Mouse (Mus musculus) neural tube, embryonic 12.5 days (tissue): ENCODE measurements around the gene Hpca. TPM values are rescaled to one million over a fixed set of nuclear protein-coding genes. Genes with fewer than 3 reads are reported as not detected.

Experiments used
- ATAC-seq: fragments of 200-750 bp; cut with Nextera tagmentation; 2 replicates; pipeline ENCODE4 v1.8.0; 2017; ENCODE audit warnings: low read depth, mild to moderate bottlenecking, moderate TSS enrichment, moderate library complexity; ENCODE audit not compliant: low FRiP score
- H3K27ac ChIP-seq: fragments of 300-500 bp; sonication (generic); 2 replicates; pipeline ENCODE4 v1.5.1; 2016
- H3K27me3 ChIP-seq: fragments of 300-500 bp; sonication (generic); replicated peaks from 2 replicates; pipeline ENCODE4 v1.6.1; 2016; ENCODE audit warnings: mild to moderate bottlenecking
- H3K36me3 ChIP-seq: fragments of 300-500 bp; sonication (generic); 2 replicates; pipeline ENCODE4 v1.6.1; 2016; ENCODE audit warnings: mild to moderate bottlenecking
- H3K4me1 ChIP-seq: fragments of 300-500 bp; sonication (generic); 2 replicates; pipeline ENCODE4 v1.6.1; 2016
- H3K4me2 ChIP-seq: fragments of 300-500 bp; sonication (generic); replicated peaks from 2 replicates; pipeline ENCODE4 v1.6.1; 2016; ENCODE audit warnings: mild to moderate bottlenecking
- H3K4me3 ChIP-seq: fragments of 300-500 bp; sonication (generic); 2 replicates; pipeline ENCODE4 v1.5.1; 2016
- H3K9ac ChIP-seq: fragments of 300-500 bp; sonication (generic); 2 replicates; pipeline ENCODE4 v1.6.1; 2016; ENCODE audit warnings: mild to moderate bottlenecking
- H3K9me3 ChIP-seq: fragments of 300-500 bp; sonication (generic); 2 replicates; pipeline ENCODE4 v1.6.1; 2016; ENCODE audit warnings: mild to moderate bottlenecking
- WGBS: fragments of 180-500 bp; shearing (Covaris S2); methylation state at CpG from one replicate; pipeline ENCODE4 v1.1.7; 2016; 5-methylcytosine and 5-hydroxymethylcytosine counted together
- polyA plus RNA-seq: library from polyadenylated mRNA; unstranded; fragments of >200 nt; fragmentation: Nextera tagmentation; extraction: Ambion mirVana; gene quantifications from 2 replicates; pipeline ENCODE4 v1.2.1, GENCODE M21; 2016

Hpca gene
- polyA plus RNA-seq, 1 experiment from 2014 or later, result 21.3 TPM

DNA sequence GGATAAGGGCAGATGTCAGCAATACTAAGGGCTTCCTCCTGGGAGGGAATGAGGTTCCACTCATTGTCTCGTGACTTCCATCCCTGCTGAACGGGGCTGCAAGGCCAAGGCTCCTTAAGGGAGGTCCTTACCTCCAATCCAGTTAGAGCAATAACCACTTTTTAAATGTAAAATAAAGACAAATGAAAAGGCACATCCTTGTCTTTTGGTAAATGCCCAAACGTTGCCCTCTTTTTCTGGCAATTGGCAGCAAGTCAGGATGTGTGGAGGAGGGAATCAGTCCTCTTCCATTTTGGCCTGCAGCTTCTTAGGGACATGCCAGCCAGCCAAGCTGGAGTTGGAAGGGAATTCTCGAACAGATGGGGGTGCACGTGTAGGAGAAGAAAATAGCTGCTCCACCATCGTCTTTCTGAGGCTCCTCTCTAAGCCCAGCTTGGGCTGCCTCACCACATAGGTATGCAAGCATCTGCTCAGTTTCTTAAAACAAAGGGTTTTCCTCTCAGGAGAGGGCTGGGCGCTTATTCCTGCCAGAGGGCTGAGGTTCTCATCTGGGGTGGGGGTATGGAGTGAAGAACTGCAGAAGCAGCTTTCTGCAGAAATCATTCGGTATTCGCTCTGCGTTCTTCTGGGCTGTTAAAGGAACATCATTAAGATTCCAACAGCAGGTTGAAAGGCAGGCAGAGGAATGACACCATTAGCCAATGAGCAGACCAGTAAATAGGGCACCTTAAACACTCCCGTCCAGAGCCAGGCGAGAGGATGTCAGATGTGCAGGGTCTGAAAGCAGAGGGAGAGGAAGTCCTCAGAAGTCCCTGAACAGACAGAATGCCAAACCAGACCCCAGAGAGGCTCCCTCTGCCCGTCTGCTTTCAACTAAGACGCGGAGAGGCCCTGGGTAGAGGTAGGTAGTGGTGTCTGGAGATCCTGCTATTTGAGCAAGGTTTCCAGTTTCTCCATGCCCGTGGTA is 22.8 kb upstream of the Hpca start:
- Histone ChIP-seq H3K9me3 (no peaks in the 10 kb centered on the region), H3K4me3 (no peak overlapping the region), H3K36me3 (peaks cover 16% of the 10 kb centered on the region; the same call in 1 of the 2 replicates), H3K4me2 (no peak overlapping the region), H3K27ac (no peak overlapping the region), H3K27me3 (no peaks in the 10 kb centered on the region), H3K4me1 (peaks cover 15% of the 10 kb centered on the region), H3K9ac (no peak overlapping the region)
- WGBS, result 32% methylated on average over 16 of the region's 16 CpGs
- ATAC-seq, result no peak

DNA sequence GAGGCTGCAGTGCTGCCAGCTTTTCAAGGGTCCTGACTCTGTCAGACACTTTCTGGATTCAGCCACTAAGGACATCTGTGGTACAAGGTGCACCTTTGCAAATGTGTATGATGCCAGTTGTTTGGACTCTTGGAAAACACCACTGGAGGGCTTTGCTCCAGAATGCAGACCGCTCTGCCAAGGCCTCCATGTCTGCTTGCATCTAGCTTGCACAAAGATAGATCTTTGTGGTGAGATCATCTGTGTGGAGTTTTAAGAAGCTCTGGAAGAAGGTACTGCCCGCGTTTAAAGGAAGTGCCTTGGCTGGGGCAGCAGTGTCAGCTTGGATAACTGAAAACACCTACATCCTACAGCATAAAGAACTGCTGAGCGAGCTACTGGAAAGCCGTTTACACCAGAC is 21.7 kb upstream of the Hpca start:
- no peak overlapping the region for H3K4me3 ChIP-seq
- no peak overlapping the region for H3K4me2 ChIP-seq
- H3K9me3 ChIP-seq, result no peaks in the 10 kb centered on the region
- 93% methylated on average over 5 of the region's 5 CpGs for WGBS
- no peak overlapping the region for H3K9ac ChIP-seq
- no peaks in the 10 kb centered on the region for H3K27me3 ChIP-seq
- H3K4me1 ChIP-seq, result peaks cover 15% of the 10 kb centered on the region
- no peak for ATAC-seq
- peaks cover 16% of the 10 kb centered on the region; the same call in 1 of the 2 replicates for H3K36me3 ChIP-seq
- H3K27ac ChIP-seq, result no peak overlapping the region

GRCm38 (mm10) chr4:129142439-129143045 is 20.7 kb upstream of the Hpca start:
- Histone ChIP-seq H3K9ac (no peak overlapping the region), H3K27me3 (peaks cover 8% of the 10 kb centered on the region; the same call in 1 of the 2 replicates), H3K9me3 (no peaks in the 10 kb centered on the region), H3K36me3 (peaks cover 16% of the 10 kb centered on the region; the same call in 1 of the 2 replicates), H3K27ac (no peak overlapping the region), H3K4me1 (peaks cover 23% of the 10 kb centered on the region), H3K4me3 (no peak overlapping the region), H3K4me2 (no peak overlapping the region)
- ATAC-seq, result no peak
- WGBS, result 91% methylated on average over 11 of the region's 11 CpGs

DNA sequence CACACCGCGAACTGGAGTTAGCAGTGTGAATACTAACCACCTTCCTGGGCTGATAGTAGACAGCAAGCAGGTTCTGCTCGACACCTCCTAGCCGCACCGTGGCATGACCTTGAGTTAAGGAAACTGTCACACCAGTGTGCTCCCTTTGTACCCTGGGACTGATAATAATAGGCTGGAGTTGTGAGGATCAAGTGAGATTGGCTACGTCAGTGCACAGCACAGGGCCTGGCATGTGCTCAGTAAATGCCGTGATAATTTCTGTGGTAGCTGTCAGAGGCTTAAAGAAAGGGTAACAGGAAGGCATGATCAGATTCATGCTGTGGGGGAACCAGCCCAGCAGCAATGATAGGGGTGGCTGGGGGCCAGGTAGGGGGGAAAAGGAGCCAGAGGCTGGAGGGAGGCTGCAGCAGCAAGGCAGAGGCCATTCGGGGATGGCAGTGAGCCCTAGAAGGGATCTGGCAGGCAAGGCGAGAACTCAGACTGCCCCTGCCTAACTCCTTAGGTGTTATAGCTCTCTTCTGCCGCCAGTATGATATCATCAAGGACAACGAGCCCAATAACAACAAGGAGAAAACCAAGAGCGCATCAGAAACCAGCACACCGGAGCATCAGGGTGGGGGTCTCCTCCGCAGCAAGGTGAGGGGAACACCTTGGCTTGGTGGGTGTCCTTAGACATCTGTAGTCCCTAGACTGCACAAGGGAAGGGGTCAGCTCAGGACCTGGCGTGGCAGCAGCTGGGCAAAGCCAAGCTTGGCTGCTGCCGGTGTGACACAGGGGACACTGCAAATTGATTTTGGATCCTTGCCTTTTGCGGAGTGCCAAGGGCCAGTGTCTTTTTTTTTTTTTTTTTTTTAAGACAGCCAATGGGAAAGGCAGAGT is 20.0 kb upstream of the Hpca start:
- H3K36me3 ChIP-seq, result peaks cover 16% of the 10 kb centered on the region; the same call in 1 of the 2 replicates
- no peak overlapping the region for H3K4me2 ChIP-seq
- H3K27me3 ChIP-seq, result peaks cover 10% of the 10 kb centered on the region; the same call in 1 of the 2 replicates
- peaks cover 30% of the 10 kb centered on the region for H3K4me1 ChIP-seq
- no peaks in the 10 kb centered on the region for H3K9me3 ChIP-seq
- no peak overlapping the region for H3K9ac ChIP-seq
- no peak for ATAC-seq
- no peak overlapping the region for H3K4me3 ChIP-seq
- 88% methylated on average over 17 of the region's 17 CpGs for WGBS
- H3K27ac ChIP-seq, result no peak overlapping the region

DNA sequence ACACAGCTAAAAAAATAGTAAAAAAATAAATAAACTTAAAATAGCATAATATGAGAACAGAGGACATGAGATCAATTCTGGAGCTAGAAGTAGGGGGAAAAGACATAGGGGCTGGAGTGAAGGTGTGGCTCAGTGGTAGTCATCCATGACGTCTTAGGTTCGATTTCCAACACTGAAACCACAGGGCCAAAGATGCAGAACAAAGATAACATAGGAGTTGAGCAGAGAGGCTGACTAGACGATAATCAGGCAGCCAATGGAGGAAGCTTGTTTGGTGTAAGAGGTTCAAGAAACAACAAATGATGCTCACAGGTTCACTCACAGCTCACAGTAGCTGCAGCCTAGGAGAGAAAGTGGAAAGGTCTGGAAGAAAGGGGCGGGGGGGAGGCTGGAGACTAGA is 19.0 kb upstream of the Hpca start:
- H3K9me3 ChIP-seq, result no peaks in the 10 kb centered on the region
- no peak overlapping the region for H3K9ac ChIP-seq
- peaks cover 10% of the 10 kb centered on the region; the same call in 1 of the 2 replicates for H3K27me3 ChIP-seq
- 85% methylated on average over 4 of the region's 4 CpGs for WGBS
- no peak overlapping the region for H3K27ac ChIP-seq
- no peak for ATAC-seq
- H3K4me3 ChIP-seq, result no peak overlapping the region
- H3K4me2 ChIP-seq, result no peak overlapping the region
- peaks cover 36% of the 10 kb centered on the region for H3K4me1 ChIP-seq
- peaks cover 16% of the 10 kb centered on the region; the same call in 1 of the 2 replicates for H3K36me3 ChIP-seq

DNA sequence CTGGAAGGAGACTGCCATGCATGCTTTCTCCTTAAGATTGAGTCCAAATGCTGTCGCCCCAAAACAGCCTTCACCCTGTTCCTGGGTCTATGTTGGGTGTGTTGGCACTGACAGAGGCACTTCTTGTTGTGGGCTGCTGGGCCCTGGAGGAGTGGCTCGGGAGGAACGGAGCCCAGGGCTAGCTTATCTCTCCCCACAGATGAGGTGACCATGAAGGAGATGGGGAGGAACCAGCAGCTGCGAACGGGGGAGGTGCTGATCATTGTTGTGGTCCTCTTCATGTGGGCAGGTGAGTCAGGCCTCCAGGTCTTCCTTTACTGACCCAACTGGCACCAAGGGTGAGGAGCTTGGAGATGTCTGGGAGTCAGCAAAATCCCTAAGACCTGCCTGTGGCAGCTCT is 17.8 kb upstream of the Hpca start:
- no peak overlapping the region for H3K4me2 ChIP-seq
- no peak for ATAC-seq
- peaks cover 16% of the 10 kb centered on the region; the same call in 1 of the 2 replicates for H3K36me3 ChIP-seq
- H3K4me1 ChIP-seq, result peaks cover 31% of the 10 kb centered on the region
- no peak overlapping the region for H3K27ac ChIP-seq
- WGBS, result 91% methylated on average over 5 of the region's 5 CpGs
- peaks cover 10% of the 10 kb centered on the region; the same call in 1 of the 2 replicates for H3K27me3 ChIP-seq
- no peaks in the 10 kb centered on the region for H3K9me3 ChIP-seq
- H3K9ac ChIP-seq, result no peak overlapping the region
- no peak overlapping the region for H3K4me3 ChIP-seq

- Histone ChIP-seq H3K4me3 (peak overlapping the region; percentile 74), H3K9ac (peak overlapping the region; percentile 77), H3K27ac (no peak overlapping the region), H3K27me3 (peaks cover 10% of the 10 kb centered on the region; the same call in 1 of the 2 replicates), H3K9me3 (no peaks in the 10 kb centered on the region), H3K4me1 (peaks cover 24% of the 10 kb centered on the region), H3K36me3 (peaks cover 12% of the 10 kb centered on the region; the same call in 1 of the 2 replicates), H3K4me2 (peak overlapping the region; percentile 88)
- ATAC-seq, result no peak
- WGBS, result 41% methylated on average over 14 of the region's 14 CpGs
These were observed 15.8 kb upstream of the Hpca start for GRCm38 (mm10) chr4:129137392-129138321.

DNA sequence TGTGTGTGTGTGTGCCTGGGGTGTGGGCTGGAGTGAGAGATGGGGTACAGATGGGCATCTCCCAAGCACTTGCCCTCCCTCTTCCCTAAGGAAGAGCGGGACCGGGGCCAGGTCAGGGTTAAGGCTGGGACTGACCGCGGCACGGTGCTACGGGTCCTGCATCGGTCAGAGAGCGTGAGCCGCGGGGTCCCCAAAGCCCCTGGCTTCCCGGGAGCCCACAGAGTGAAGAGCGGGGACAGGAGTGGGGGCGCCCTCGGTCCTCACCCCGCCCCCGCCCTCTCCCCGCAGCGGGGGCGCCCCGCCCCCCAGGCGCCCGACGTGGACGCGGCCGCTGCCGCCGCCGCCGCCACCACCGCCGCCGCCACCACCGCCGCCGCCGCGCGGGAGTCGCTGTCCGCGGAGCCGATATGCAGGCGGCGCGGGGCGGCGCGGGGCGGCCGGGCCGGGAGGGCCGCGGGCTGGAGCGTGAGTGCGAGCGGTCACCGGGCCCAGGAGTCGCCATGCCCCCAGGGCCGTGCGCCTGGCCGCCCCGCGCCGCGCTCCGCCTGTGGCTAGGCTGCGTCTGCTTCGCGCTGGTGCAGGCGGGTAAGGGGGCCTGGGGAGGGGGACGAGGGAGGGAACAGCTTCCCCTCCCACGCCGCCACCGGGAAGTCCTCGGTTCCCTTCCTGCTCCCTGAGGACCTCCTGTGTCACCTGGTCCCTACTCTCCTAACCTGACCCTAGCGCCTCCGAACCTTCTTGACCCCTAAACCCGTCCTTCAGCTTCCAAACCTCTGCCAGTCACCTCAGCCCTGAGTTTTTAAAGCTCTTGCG is 14.9 kb upstream of the Hpca start, which contains the start of gene Fndc5:
Gene Fndc5, plus strand, starts transcription at position 421 of the 813 bp plus-strand sequence.
- peak within 1 kb of the TSS; percentile 74 for H3K4me3 ChIP-seq

DNA sequence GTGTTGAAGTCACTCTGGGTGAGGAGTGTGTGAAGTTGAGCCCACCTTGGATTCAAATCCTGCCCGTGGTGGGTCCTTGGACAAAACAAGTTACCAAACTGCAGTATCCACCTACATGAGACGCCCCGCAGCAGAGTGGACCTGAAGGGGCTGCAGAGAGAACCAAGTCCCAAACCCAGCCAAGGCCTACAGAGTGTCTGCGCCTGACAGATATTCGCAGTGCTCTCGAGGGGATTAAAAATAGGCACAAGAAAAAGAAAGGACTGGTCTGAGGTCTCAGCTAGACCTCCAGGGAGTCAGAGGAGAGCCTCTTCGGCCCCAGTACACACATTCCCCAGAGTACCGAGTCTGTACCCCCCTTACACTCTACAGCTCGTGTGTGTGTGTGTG is 14.3 kb upstream of the Hpca start:
- Histone ChIP-seq H3K9ac (peak overlapping the region; percentile 77), H3K4me3 (peak overlapping the region; percentile 74), H3K36me3 (peaks cover 12% of the 10 kb centered on the region; the same call in 1 of the 2 replicates), H3K9me3 (no peaks in the 10 kb centered on the region), H3K4me2 (peak overlapping the region; percentile 88), H3K27me3 (peaks cover 10% of the 10 kb centered on the region; the same call in 1 of the 2 replicates), H3K4me1 (peaks cover 24% of the 10 kb centered on the region), H3K27ac (no peak overlapping the region)
- no peak for ATAC-seq
- 32% methylated on average over 9 of the region's 9 CpGs for whole genome bisulfite sequencing

More for the DNA sequence above, 14.9 kb upstream of the Hpca start, which contains the start of gene Fndc5:
- Histone ChIP-seq H3K9ac (peak within 1 kb of the TSS; percentile 77), H3K27ac (no peak within 1 kb of the TSS), H3K4me1 (peaks cover 24% of the 10 kb centered on the region), H3K9me3 (no peaks in the 10 kb centered on the region), H3K27me3 (peaks cover 10% of the 10 kb centered on the region; the same call in 1 of the 2 replicates), H3K36me3 (peaks cover 12% of the 10 kb centered on the region; the same call in 1 of the 2 replicates), H3K4me2 (peak within 1 kb of the TSS; percentile 88)
- peak; percentile 8; the same call in 1 of the 2 replicates for ATAC-seq
- WGBS, result under 1% methylated on average over 42 of the region's 80 CpGs

- Histone ChIP-seq H3K9me3 (no peaks in the 10 kb centered on the region), H3K36me3 (peaks cover 12% of the 10 kb centered on the region; the same call in 1 of the 2 replicates), H3K4me2 (peak overlapping the region; percentile 88), H3K9ac (peak overlapping the region; percentile 23; the same call in 1 of the 2 replicates), H3K27ac (no peak overlapping the region), H3K4me3 (peak overlapping the region; percentile 74), H3K4me1 (peaks cover 29% of the 10 kb centered on the region), H3K27me3 (peaks cover 10% of the 10 kb centered on the region; the same call in 1 of the 2 replicates)
- ATAC-seq, result no peak
- 49% methylated on average over 2 of the region's 2 CpGs for WGBS
These were observed 13.8 kb upstream of the Hpca start for GRCm38 (mm10) chr4:129135637-129136036.
